Mouse (Mus musculus) small intestine, adult 2 months (tissue): ENCODE results near the gene Exd2.

Experiments
- CTCF ChIP-seq: fragments of 200-500 bp; IDR thresholded peaks from 2 replicates; pipeline ENCODE4 v1.5.1; 2012; ENCODE audit warnings: low read depth, mild to moderate bottlenecking, control low read depth, inconsistent platforms, low read length, moderate library complexity, mixed read lengths; ENCODE audit not compliant: insufficient replicate concordance, insufficient read length; ENCODE audit errors: extremely low read depth
- POLR2A ChIP-seq: fragments of 200-500 bp; IDR thresholded peaks from 2 replicates; pipeline ENCODE4 v1.6.1; 2012; ENCODE audit warnings: low read depth, mild to moderate bottlenecking, control low read depth, inconsistent platforms, low read length, moderate library complexity

- no peak for TF ChIP-seq POLR2A
- no peak for TF ChIP-seq CTCF
Observed at GRCm38 (mm10) chr12:80525513-80525912, 62.6 kb downstream of the Exd2 start.
